Mouse (Mus musculus) hindbrain, embryonic 11.5 days (tissue): ENCODE data around the gene Apoc1. TPM values are rescaled to one million over a fixed set of nuclear protein-coding genes. Genes with fewer than 3 reads are reported as not detected.

ENCODE experiments used
- ATAC-seq: fragments of 200-750 bp; cut with Nextera tagmentation; 2 replicates; pipeline ENCODE4 v1.8.0; 2017; ENCODE audit warnings: mild to moderate bottlenecking, moderate TSS enrichment, moderate library complexity; ENCODE audit not compliant: low FRiP score
- DNase-seq: peaks from one replicate; pipeline ENCODE4 v3.0.0-alpha.2; 2015; ENCODE audit warnings: low spot score
- H3K27ac ChIP-seq: fragments of 300-500 bp; sonication (generic); 2 replicates; pipeline ENCODE4 v1.5.1; 2014; ENCODE audit warnings: mild to moderate bottlenecking, low read depth, low read length
- H3K27me3 ChIP-seq: fragments of 300-500 bp; sonication (generic); 2 replicates; pipeline ENCODE4 v1.6.1; 2014; ENCODE audit warnings: mild to moderate bottlenecking, low read length, moderate library complexity, mixed read lengths; ENCODE audit not compliant: control insufficient read depth, insufficient read depth
- H3K36me3 ChIP-seq: fragments of 300-500 bp; sonication (generic); 2 replicates; pipeline ENCODE4 v1.6.1; 2014; ENCODE audit warnings: mild to moderate bottlenecking, low read length, moderate library complexity, mixed read lengths; ENCODE audit not compliant: control insufficient read depth, insufficient read depth
- H3K4me1 ChIP-seq: fragments of 300-500 bp; sonication (generic); replicated peaks from 2 replicates; pipeline ENCODE4 v1.6.1; 2014; ENCODE audit warnings: low read length, mixed read lengths; ENCODE audit not compliant: control insufficient read depth, insufficient read depth
- H3K4me2 ChIP-seq: fragments of 300-500 bp; sonication (generic); replicated peaks from 2 replicates; pipeline ENCODE4 v1.6.1; 2014; ENCODE audit warnings: mild to moderate bottlenecking, low read depth, low read length
- H3K4me3 ChIP-seq: fragments of 300-500 bp; sonication (generic); 2 replicates; pipeline ENCODE4 v1.5.1; 2014; ENCODE audit warnings: low read depth, low read length
- H3K9ac ChIP-seq: fragments of 300-500 bp; sonication (generic); 2 replicates; pipeline ENCODE4 v1.6.1; 2014; ENCODE audit warnings: low read depth, low read length
- H3K9me3 ChIP-seq: fragments of 300-500 bp; sonication (generic); 2 replicates; pipeline ENCODE4 v1.6.1; 2016; ENCODE audit warnings: low read length; ENCODE audit not compliant: control insufficient read depth
- WGBS: fragments of 180-500 bp; shearing (Covaris S2); extraction: QIAGEN DNeasy Blood & Tissue Kit; methylation state at CpG from one replicate; pipeline ENCODE4 v1.1.7; 2014; 5-methylcytosine and 5-hydroxymethylcytosine counted together
- polyA plus RNA-seq: library from polyadenylated mRNA; unstranded; fragments of >200 nt; fragmentation: Nextera tagmentation; extraction: Ambion mirVana; gene quantifications from 2 replicates; pipeline ENCODE4 v1.2.1, GENCODE M21; 2014

The Apoc1 gene
- polyA plus RNA-seq, result 3.0 and 3.4 TPM in 2 replicates

- no peak within 1 kb of the TSS for H3K27ac ChIP-seq
- no peak within 1 kb of the TSS for H3K4me3 ChIP-seq
- H3K36me3 ChIP-seq, result peaks cover 6% of the 10 kb centered on the region; the same call in 1 of the 2 replicates
- H3K27me3 ChIP-seq, result no peaks in the 10 kb centered on the region
- no peaks in the 10 kb centered on the region for H3K9me3 ChIP-seq
- no peak within 1 kb of the TSS for H3K9ac ChIP-seq
- DNase-seq (no peak), ATAC-seq (no peak)
- H3K4me1 ChIP-seq, result no peaks in the 10 kb centered on the region; the same call in 1 of the 2 replicates
- H3K4me2 ChIP-seq, result no peak within 1 kb of the TSS
- WGBS, result 52% methylated on average over 28 of the region's 28 CpGs
Observed at GRCm38 (mm10) chr7:19691873-19692865, at the start of gene Apoc1. Gene Apoc1, minus strand, starts transcription at chr7:19692660.

DNA sequence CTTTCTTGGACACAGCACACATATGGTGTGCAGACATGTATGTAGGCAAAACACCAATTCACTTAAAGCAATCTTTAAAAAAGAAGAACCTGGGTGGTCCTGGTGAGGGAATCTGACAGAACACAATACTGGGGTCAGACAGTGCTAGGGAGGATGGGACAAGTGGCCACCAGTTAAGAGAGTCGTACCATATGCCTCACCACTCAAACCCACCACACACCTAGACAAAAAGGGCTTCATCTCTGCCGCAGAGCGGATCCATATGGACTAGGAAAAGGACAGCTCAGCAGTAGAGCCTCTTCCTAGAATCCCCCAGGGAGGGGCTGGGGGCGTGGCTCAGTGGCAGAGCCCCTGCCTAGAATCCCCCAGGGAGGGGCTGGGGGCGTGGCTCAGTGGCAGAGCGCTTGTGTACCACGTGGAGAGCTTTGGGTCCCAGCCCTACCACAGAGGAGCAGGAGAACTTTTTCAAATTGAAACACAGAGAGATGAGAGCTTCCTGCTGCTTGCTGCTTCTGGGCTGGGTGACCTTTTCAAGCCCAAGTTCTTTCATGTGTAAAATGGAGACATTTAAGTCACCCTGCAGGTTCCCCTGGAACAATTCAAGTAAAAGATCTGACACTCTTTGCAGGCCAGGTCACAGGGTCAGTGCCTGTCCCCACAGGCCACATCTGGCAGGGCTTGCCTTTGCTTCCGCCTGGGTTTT lies 49.0 kb upstream of the Apoc1 start:
- no peaks in the 10 kb centered on the region for H3K9me3 ChIP-seq
- no peak overlapping the region for H3K9ac ChIP-seq
- H3K27me3 ChIP-seq, result no peaks in the 10 kb centered on the region
- DNase-seq, result no peak
- peaks cover 3% of the 10 kb centered on the region; the same call in 1 of the 2 replicates for H3K4me1 ChIP-seq
- no peak overlapping the region for H3K4me3 ChIP-seq
- ATAC-seq, result peak; percentile 31; the same call in 1 of the 2 replicates
- no peak overlapping the region; the same call in 1 of the 2 replicates for H3K27ac ChIP-seq
- H3K4me2 ChIP-seq, result no peak overlapping the region
- H3K36me3 ChIP-seq, result peaks cover 2% of the 10 kb centered on the region; the same call in 1 of the 2 replicates
- 4% methylated on average over 8 of the region's 8 CpGs for WGBS

GRCm38 (mm10) chr7:19740269-19740668 lies 47.8 kb upstream of the Apoc1 start:
- no peak for ATAC-seq
- H3K4me2 ChIP-seq, result no peak overlapping the region
- no peak overlapping the region for H3K9ac ChIP-seq
- H3K36me3 ChIP-seq, result peaks cover 2% of the 10 kb centered on the region; the same call in 1 of the 2 replicates
- DNase-seq, result no peak
- WGBS, result 88% methylated on average over 11 of the region's 11 CpGs
- H3K9me3 ChIP-seq, result no peaks in the 10 kb centered on the region
- H3K4me1 ChIP-seq, result peaks cover 3% of the 10 kb centered on the region; the same call in 1 of the 2 replicates
- no peak overlapping the region for H3K27ac ChIP-seq
- no peaks in the 10 kb centered on the region for H3K27me3 ChIP-seq
- no peak overlapping the region for H3K4me3 ChIP-seq

DNA sequence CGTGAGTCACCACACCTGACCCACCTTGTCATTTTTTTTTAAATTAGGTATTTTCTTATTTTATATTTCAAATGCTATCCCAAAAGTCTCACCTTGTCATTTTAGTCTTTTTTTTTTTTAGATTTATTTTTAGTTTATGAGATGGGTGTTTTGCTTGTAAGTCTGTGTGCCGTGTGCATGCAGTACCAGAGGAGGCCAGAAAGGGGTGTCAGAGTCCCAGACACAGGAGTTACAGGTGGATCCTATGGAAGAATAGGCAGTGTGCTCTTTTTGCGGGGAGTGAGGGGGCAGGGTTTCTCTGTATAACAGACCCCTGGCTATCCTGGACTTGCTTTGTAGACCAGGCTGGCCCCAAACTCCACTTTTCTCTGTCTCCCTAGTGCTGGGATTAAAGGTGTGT lies 46.3 kb upstream of the Apoc1 start:
- Histone ChIP-seq H3K4me2 (no peak overlapping the region), H3K9ac (no peak overlapping the region), H3K4me1 (peaks cover 3% of the 10 kb centered on the region; the same call in 1 of the 2 replicates), H3K9me3 (no peaks in the 10 kb centered on the region), H3K36me3 (peaks cover 2% of the 10 kb centered on the region; the same call in 1 of the 2 replicates), H3K27me3 (no peaks in the 10 kb centered on the region), H3K4me3 (no peak overlapping the region), H3K27ac (no peak overlapping the region)
- DNase-seq, result no peak
- 91% methylated on average over 3 of the region's 3 CpGs for WGBS
- no peak for ATAC-seq

DNA sequence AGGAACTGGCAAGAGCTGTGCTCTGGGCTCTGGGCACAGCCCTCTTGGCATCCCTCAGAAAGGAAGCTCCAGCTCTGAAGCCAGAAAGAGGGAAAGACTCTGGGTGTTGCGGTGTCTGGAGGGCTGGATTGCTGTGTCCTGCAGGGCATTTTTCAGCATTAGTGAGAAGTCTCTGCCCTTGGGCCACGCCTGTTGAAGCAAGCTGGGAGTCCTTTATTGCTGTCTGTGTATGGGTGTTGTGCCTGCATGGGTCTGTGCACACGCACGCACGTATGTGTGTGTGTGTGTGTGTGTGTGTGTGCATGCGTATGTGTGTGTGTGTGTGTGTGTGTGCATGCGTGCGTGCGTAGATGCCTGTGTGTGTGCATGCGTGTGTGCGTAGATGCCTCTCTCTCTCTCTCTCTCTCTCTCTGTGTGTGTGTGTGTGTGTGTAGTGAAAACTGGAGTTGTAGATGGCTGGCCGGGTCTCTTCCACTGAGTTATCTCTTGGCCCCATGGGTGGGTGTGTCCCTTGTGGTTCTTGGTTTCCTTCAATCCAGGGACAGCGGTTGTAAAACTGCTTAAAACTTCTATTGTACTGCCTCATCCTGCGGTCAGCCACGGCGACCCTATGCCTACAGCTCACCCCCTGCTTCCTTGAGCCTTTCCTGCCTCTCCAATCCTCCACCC lies 44.1 kb upstream of the Apoc1 start:
- DNase-seq, result no peak
- H3K27me3 ChIP-seq, result no peaks in the 10 kb centered on the region
- no peak overlapping the region for H3K27ac ChIP-seq
- H3K9ac ChIP-seq, result no peak overlapping the region
- no peak overlapping the region for H3K4me3 ChIP-seq
- H3K9me3 ChIP-seq, result no peaks in the 10 kb centered on the region
- H3K4me2 ChIP-seq, result no peak overlapping the region
- no peaks in the 10 kb centered on the region; the same call in 1 of the 2 replicates for H3K4me1 ChIP-seq
- ATAC-seq, result no peak
- 95% methylated on average over 16 of the region's 16 CpGs for WGBS
- H3K36me3 ChIP-seq, result peaks cover 5% of the 10 kb centered on the region; the same call in 1 of the 2 replicates

- DNase-seq (no peak), ATAC-seq (no peak)
- no peaks in the 10 kb centered on the region for H3K9me3 ChIP-seq
- H3K9ac ChIP-seq, result no peak overlapping the region
- H3K27me3 ChIP-seq, result no peaks in the 10 kb centered on the region
- no peaks in the 10 kb centered on the region for H3K4me1 ChIP-seq
- no peak overlapping the region for H3K4me3 ChIP-seq
- H3K36me3 ChIP-seq, result peaks cover 5% of the 10 kb centered on the region
- H3K27ac ChIP-seq, result no peak overlapping the region
- H3K4me2 ChIP-seq, result no peak overlapping the region
- WGBS, result 90% methylated on average over 10 of the region's 10 CpGs
Observed at GRCm38 (mm10) chr7:19734178-19734666, 41.8 kb upstream of the Apoc1 start.

GRCm38 (mm10) chr7:19726541-19726940 lies 34.1 kb upstream of the Apoc1 start:
- 93% methylated on average over 4 of the region's 4 CpGs for WGBS
- Histone ChIP-seq H3K4me3 (no peak overlapping the region), H3K36me3 (peaks cover 2% of the 10 kb centered on the region; the same call in 1 of the 2 replicates), H3K4me2 (no peak overlapping the region), H3K9me3 (no peaks in the 10 kb centered on the region), H3K9ac (no peak overlapping the region), H3K27ac (no peak overlapping the region), H3K27me3 (no peaks in the 10 kb centered on the region), H3K4me1 (no peaks in the 10 kb centered on the region)
- DNase-seq (no peak), ATAC-seq (no peak)

- WGBS, result 96% methylated on average over 12 of the region's 12 CpGs
- Histone ChIP-seq H3K4me1 (no peaks in the 10 kb centered on the region), H3K36me3 (peaks cover 2% of the 10 kb centered on the region; the same call in 1 of the 2 replicates), H3K27me3 (no peaks in the 10 kb centered on the region), H3K9me3 (peaks cover 2% of the 10 kb centered on the region), H3K4me2 (no peak overlapping the region), H3K9ac (no peak overlapping the region), H3K4me3 (no peak overlapping the region), H3K27ac (no peak overlapping the region)
- DNase-seq (no peak), ATAC-seq (no peak)
Observed at GRCm38 (mm10) chr7:19724167-19724566, 31.7 kb upstream of the Apoc1 start.
